Mouse (Mus musculus) bone marrow macrophage, adult 2 months (primary cell): ENCODE results near the gene Picalm.

Experiments
- CTCF ChIP-seq: IDR thresholded peaks from 2 replicates; pipeline ENCODE4 v1.5.1; 2012; ENCODE audit warnings: low read depth, mild to moderate bottlenecking, low read length, moderate library complexity
- POLR2A ChIP-seq: IDR thresholded peaks from 2 replicates; pipeline ENCODE4 v1.6.1; 2012; ENCODE audit warnings: mild to moderate bottlenecking, low read depth, low read length, borderline replicate concordance

GRCm38 (mm10) chr7:90138359-90138758 is 8.3 kb downstream of the Picalm start:
- TF ChIP-seq POLR2A (no peak), CTCF (no peak)
